ENCODE assay signal across 9 mouse cellular contexts in genomic region chr13:112365762-112366161, GRCm38 (mm10).
DNase-seq lines count a peak whose midpoint lies in the region; ATAC-seq and TF ChIP-seq lines count a peak whose summit lies in the region.
"Had no signal": no experiment of that assay in that cellular context is flagged by ENCODE, and none has a peak within 500 bp of the region (broad histone marks: within the 10 kb centered on the region; RNA-seq: fewer than 3 reads in every experiment).

No protein-coding gene starts in this region.

- H3K4me2 ChIP-seq in midbrain, embryonic 13.5 days (replicated peaks): no peak overlapping the region
- H3K4me2 ChIP-seq in midbrain, embryonic 16.5 days (ENCODE audit: low read length): no peak overlapping the region
- H3K4me2 ChIP-seq in forebrain, embryonic 13.5 days: no peak overlapping the region
- H3K4me2 ChIP-seq: liver, embryonic 13.5 days had no signal

- H3K27me3 ChIP-seq in midbrain, embryonic 13.5 days: no peaks in the 10 kb centered on the region
- no peaks in the 10 kb centered on the region for H3K27me3 ChIP-seq in midbrain, embryonic 16.5 days (ENCODE audit: control insufficient read depth, insufficient read depth, low read depth, low read length)
- no peaks in the 10 kb centered on the region for H3K27me3 ChIP-seq in forebrain, embryonic 13.5 days
- H3K27me3 ChIP-seq: liver, embryonic 13.5 days had no signal

- no peaks in the 10 kb centered on the region for H3K36me3 ChIP-seq in midbrain, embryonic 13.5 days
- H3K36me3 ChIP-seq in midbrain, embryonic 16.5 days (ENCODE audit: control insufficient read depth, insufficient read depth, low read length): 0 out of 2 replicates have a peak, but pooled peaks cover 3% of the 10 kb centered on the region
- H3K36me3 ChIP-seq in forebrain, embryonic 13.5 days (ENCODE audit: poor library complexity, severe bottlenecking): no peaks in the 10 kb centered on the region
- H3K36me3 ChIP-seq: liver, embryonic 13.5 days had no signal

- H3K9ac ChIP-seq in midbrain, embryonic 13.5 days (replicated peaks): no peak overlapping the region
- H3K9ac ChIP-seq in midbrain, embryonic 16.5 days (ENCODE audit: low read depth, low read length): no peak overlapping the region
- no peak overlapping the region for H3K9ac ChIP-seq in forebrain, embryonic 13.5 days
- H3K9ac ChIP-seq: liver, embryonic 13.5 days had no signal

- H3K27ac ChIP-seq in midbrain, embryonic 13.5 days: no peak overlapping the region
- H3K27ac ChIP-seq in midbrain, embryonic 16.5 days (ENCODE audit: low read length): no peak overlapping the region
- H3K27ac ChIP-seq in bone marrow macrophage, adult 2 months (ENCODE audit: insufficient read depth, low read depth, low read length): peak overlapping the region; percentile 99
- no peak overlapping the region for H3K27ac ChIP-seq in forebrain, embryonic 13.5 days
- H3K27ac ChIP-seq: liver, embryonic 13.5 days had no signal

- WGBS in midbrain, embryonic 13.5 days: 55% methylated on average over 4 of the region's 4 CpGs
- WGBS in midbrain, embryonic 16.5 days: 60% methylated on average over 4 of the region's 4 CpGs
- 71% methylated on average over 4 of the region's 4 CpGs for WGBS in forebrain, embryonic 13.5 days

- no peak for TF ChIP-seq CTCF in bone marrow macrophage, adult 2 months (IDR thresholded peaks at IDR 0.05; ENCODE audit: low read depth, low read length)

- H3K4me3 ChIP-seq in midbrain, embryonic 13.5 days (replicated peaks): no peak overlapping the region
- no peak overlapping the region for H3K4me3 ChIP-seq in midbrain, embryonic 16.5 days (ENCODE audit: low read depth, low read length)
- peak overlapping the region; percentile 40 for H3K4me3 ChIP-seq in bone marrow macrophage, adult 2 months (ENCODE audit: insufficient read depth, low read length)
- H3K4me3 ChIP-seq in forebrain, embryonic 13.5 days: no peak overlapping the region
- H3K4me3 ChIP-seq: liver, embryonic 13.5 days had no signal

- 0 out of 2 replicates have a peak, but pooled peaks cover 3% of the 10 kb centered on the region for H3K4me1 ChIP-seq in midbrain, embryonic 13.5 days (replicated peaks)
- no peaks in the 10 kb centered on the region for H3K4me1 ChIP-seq in midbrain, embryonic 16.5 days (ENCODE audit: control insufficient read depth, insufficient read depth, low read length)
- peaks cover 47% of the 10 kb centered on the region for H3K4me1 ChIP-seq in bone marrow macrophage, adult 2 months (ENCODE audit: control insufficient read depth, insufficient read depth, low read length)
- no peaks in the 10 kb centered on the region for H3K4me1 ChIP-seq in forebrain, embryonic 13.5 days
- H3K4me1 ChIP-seq: liver, embryonic 13.5 days had no signal

- no peaks in the 10 kb centered on the region for H3K9me3 ChIP-seq in midbrain, embryonic 13.5 days
- no peaks in the 10 kb centered on the region for H3K9me3 ChIP-seq in midbrain, embryonic 16.5 days (replicated peaks; ENCODE audit: control insufficient read depth, low read length, poor library complexity, severe bottlenecking)
- H3K9me3 ChIP-seq in forebrain, embryonic 13.5 days (replicated peaks): no peaks in the 10 kb centered on the region
- H3K9me3 ChIP-seq: liver, embryonic 13.5 days had no signal

- DNase-seq in heart, adult 8-10 months (ENCODE audit: low spot score): peak; percentile 55
- no peak for DNase-seq in layer of hippocampus, postnatal 14 days (ENCODE audit: low spot score in 2 of 2)
- no peak for DNase-seq in layer of hippocampus, postnatal 36 days
- DNase-seq: liver, embryonic 13.5 days had no signal

- no peak for TF ChIP-seq POLR2A in bone marrow macrophage, adult 2 months (IDR thresholded peaks at IDR 0.05; ENCODE audit: borderline replicate concordance, low read depth, low read length)

- peak; percentile 40; the same call in 1 of the 2 replicates for ATAC-seq in midbrain, embryonic 13.5 days
- no peak for ATAC-seq in midbrain, embryonic 16.5 days
- ATAC-seq in megakaryocyte progenitor cell, adult 5-6 weeks (replicated peaks; ENCODE audit: poor library complexity): peak; percentile 91
- no peak for ATAC-seq in forebrain, embryonic 13.5 days

Comparison
In these comparisons a context has a peak if more than half of its experiments do, and no peak if none do; other contexts are left out.
1. ATAC-seq: peak in midbrain, embryonic 13.5 days (single experiment) and megakaryocyte progenitor cell, adult 5-6 weeks (single experiment); none in midbrain, embryonic 16.5 days (single experiment) and forebrain, embryonic 13.5 days (single experiment).